Mouse (Mus musculus): ENCODE results near the gene Stom. TPM values are rescaled to one million over a fixed set of nuclear protein-coding genes. Genes with fewer than 3 reads are reported as not detected.

The Stom gene
- total and polyA plus RNA-seq, 2 experiments from 2014 or later = 48.4 to 79.0 TPM

DNA sequence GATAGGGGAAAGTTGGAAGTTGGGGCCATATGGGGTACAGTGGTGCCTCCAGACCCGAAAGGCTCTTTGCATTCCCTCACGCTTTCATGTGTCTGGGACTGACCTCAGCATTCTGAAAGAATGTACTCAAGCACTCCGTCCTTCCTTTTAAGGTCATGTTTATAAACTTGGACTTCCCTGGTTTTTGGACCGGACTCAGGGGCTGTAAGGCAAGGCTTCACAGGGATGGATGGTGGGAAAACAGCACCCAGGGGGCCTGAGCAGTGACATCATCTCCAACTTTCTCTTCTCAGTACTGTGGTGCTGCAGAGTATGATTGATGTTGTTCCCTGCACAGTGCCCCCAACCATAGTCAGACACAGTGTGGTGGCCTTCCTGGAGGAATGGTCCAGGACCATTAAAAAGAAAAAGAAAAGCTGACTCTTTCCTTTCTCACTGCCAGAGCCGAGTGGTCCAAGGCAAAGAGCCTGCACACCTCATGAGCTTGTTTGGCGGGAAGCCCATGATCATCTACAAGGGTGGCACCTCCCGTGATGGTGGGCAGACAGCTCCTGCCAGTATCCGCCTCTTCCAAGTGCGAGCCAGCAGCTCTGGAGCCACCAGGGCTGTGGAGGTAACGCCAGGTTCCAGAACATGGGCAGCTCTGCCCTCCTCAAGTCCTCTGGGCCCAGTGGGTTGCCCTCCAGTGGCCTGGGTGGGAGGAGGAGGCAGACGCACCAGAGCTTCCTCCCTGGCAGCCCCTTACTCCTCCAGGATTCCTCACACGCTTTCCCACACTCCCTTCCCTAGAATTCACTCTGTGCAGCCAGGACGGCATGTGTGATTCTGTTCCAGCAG, 34.5 kb downstream of the Stom start:
- TF ChIP-seq EP300 (IDR thresholded peaks at IDR 0.05; ENCODE audit: low read depth) (no peak), CTCF (IDR thresholded peaks at IDR 0.05; ENCODE audit: low read depth) (no peak)
- H3K4me3 ChIP-seq (ENCODE audit: low read depth, low read length) = no peak overlapping the region
- H3K9ac ChIP-seq (replicated peaks; ENCODE audit: low read depth, low read length) = no peak overlapping the region
- ATAC-seq (ENCODE audit: insufficient read depth, low read depth) (peak; percentile 40), DNase-seq (ENCODE audit: low spot score) (no peak)
- H3K27me3 ChIP-seq (ENCODE audit: control insufficient read depth, insufficient read depth, low read length) = no peaks in the 10 kb centered on the region
- WGBS = 69% methylated on average over 13 of the region's 13 CpGs
- H3K9me3 ChIP-seq (replicated peaks; ENCODE audit: control insufficient read depth, low read length) = no peaks in the 10 kb centered on the region
- H3K4me2 ChIP-seq (ENCODE audit: low read depth, low read length) = no peak overlapping the region
- peaks cover 80% of the 10 kb centered on the region for H3K36me3 ChIP-seq (replicated peaks; ENCODE audit: control insufficient read depth, insufficient read depth, low read length)
- H3K4me1 ChIP-seq (ENCODE audit: control insufficient read depth, insufficient read depth) = no peaks in the 10 kb centered on the region
- H3K27ac ChIP-seq (ENCODE audit: low read depth) = peak overlapping the region; percentile 44; the same call in 1 of the 2 replicates

DNA sequence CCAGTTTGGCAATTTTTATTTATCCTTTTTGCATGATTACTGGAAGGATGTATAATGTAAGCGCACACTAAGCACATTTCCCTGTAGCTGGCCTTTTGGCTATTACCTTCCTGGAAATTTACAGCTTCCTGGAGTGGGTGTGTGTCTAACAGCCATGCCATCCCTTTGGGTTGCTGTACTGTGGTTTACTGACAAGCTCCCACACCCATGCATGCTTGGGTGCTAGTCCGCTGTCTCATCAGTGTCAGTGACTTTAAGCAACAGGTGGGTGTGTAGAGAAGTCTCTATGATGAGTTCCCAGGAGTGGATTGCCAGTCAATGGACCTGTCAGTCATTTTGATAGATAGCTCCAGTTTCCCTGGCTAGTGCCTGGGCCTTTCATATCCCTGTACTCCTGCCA, 37.3 kb downstream of the Stom start:
- TF ChIP-seq CTCF (IDR thresholded peaks at IDR 0.05; ENCODE audit: low read depth) (no peak), EP300 (IDR thresholded peaks at IDR 0.05; ENCODE audit: low read depth) (no peak)
- Histone ChIP-seq H3K27ac (ENCODE audit: low read depth) (no peak overlapping the region), H3K4me1 (ENCODE audit: control insufficient read depth, insufficient read depth) (no peaks in the 10 kb centered on the region), H3K36me3 (replicated peaks; ENCODE audit: control insufficient read depth, insufficient read depth, low read length) (peaks cover 77% of the 10 kb centered on the region), H3K9ac (replicated peaks; ENCODE audit: low read depth, low read length) (no peak overlapping the region), H3K9me3 (replicated peaks; ENCODE audit: control insufficient read depth, low read length) (no peaks in the 10 kb centered on the region), H3K4me2 (ENCODE audit: low read depth, low read length) (no peak overlapping the region), H3K27me3 (ENCODE audit: control insufficient read depth, insufficient read depth, low read length) (no peaks in the 10 kb centered on the region), H3K4me3 (ENCODE audit: low read depth, low read length) (no peak overlapping the region)
- ATAC-seq (ENCODE audit: insufficient read depth, low read depth) (no peak), DNase-seq (ENCODE audit: low spot score) (no peak)
- 88% methylated on average over 2 of the region's 2 CpGs for WGBS

DNA sequence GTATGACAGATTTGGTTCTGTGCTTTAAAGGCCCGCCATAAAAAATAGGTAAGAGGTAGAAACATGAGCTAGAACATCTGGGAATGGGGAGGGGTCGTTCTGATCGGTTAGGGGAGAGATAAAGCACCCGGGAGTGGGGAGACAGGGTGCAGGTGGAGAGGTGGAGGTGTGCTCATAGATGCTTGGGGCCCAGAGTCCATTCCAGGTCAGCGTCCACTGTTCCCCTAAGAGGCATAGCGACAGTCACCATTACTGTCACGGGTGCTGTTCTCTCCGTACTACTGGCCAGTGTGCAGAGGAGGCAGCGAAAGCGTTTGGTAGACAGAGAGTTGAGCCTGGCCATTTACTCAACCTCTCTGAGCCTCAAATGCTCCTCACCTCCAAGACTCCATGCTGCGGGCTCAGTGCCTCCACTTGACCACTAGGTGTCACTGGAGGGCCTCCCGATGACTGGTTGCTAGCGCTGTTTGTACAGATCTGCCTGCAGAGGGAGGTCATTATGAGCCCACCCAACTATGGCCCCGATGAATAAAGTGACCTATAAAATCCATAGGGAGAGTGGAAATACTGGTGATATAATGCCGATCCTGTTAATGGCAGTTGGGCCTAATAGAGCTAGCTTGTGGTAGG, 39.0 kb downstream of the Stom start:
- 22% methylated on average over 15 of the region's 15 CpGs for WGBS
- ATAC-seq (ENCODE audit: insufficient read depth, low read depth) (peak; percentile 60), DNase-seq (ENCODE audit: low spot score) (peak; percentile 84)
- Histone ChIP-seq H3K9ac (replicated peaks; ENCODE audit: low read depth, low read length) (no peak overlapping the region), H3K4me2 (ENCODE audit: low read depth, low read length) (no peak overlapping the region), H3K9me3 (replicated peaks; ENCODE audit: control insufficient read depth, low read length) (no peaks in the 10 kb centered on the region), H3K4me3 (ENCODE audit: low read depth, low read length) (no peak overlapping the region), H3K27ac (ENCODE audit: low read depth) (no peak overlapping the region), H3K4me1 (ENCODE audit: control insufficient read depth, insufficient read depth) (0 out of 2 replicates have a peak, but pooled peaks cover 5% of the 10 kb centered on the region), H3K27me3 (ENCODE audit: control insufficient read depth, insufficient read depth, low read length) (no peaks in the 10 kb centered on the region), H3K36me3 (replicated peaks; ENCODE audit: control insufficient read depth, insufficient read depth, low read length) (peaks cover 63% of the 10 kb centered on the region)
- TF ChIP-seq EP300 (IDR thresholded peaks at IDR 0.05; ENCODE audit: low read depth) (no peak), CTCF (IDR thresholded peaks at IDR 0.05; ENCODE audit: low read depth) (peak; percentile 100)

DNA sequence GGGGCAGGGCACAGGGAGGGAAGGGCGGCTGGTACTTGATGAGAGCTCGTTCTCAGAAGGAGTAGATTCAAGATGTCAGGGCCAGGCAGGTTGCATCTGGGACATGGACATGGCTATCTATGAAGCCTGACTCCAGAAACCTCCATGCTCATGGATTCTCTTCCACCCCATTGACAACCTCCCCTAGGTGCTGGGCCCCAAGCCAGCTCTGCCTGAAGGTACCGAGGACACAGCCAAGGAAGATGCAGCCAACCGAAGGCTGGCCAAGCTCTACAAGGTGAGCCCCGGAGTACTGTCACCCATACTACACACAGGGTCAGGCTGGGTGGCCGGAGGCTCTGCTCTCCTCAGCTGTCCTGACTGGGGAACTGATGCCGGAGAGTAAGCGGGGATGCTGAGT, 43.5 kb downstream of the Stom start:
- H3K9me3 ChIP-seq (replicated peaks; ENCODE audit: control insufficient read depth, low read length) = no peaks in the 10 kb centered on the region
- H3K4me1 ChIP-seq (ENCODE audit: control insufficient read depth, insufficient read depth) = peaks cover 13% of the 10 kb centered on the region
- no peak overlapping the region for H3K4me3 ChIP-seq (ENCODE audit: low read depth, low read length)
- H3K4me2 ChIP-seq (ENCODE audit: low read depth, low read length) = no peak overlapping the region
- H3K36me3 ChIP-seq (replicated peaks; ENCODE audit: control insufficient read depth, insufficient read depth, low read length) = peaks cover 53% of the 10 kb centered on the region
- no peak for TF ChIP-seq CTCF (IDR thresholded peaks at IDR 0.05; ENCODE audit: low read depth)
- TF ChIP-seq EP300 (IDR thresholded peaks at IDR 0.05; ENCODE audit: low read depth) = no peak
- no peak for DNase-seq (ENCODE audit: low spot score)
- no peaks in the 10 kb centered on the region for H3K27me3 ChIP-seq (ENCODE audit: control insufficient read depth, insufficient read depth, low read length)
- 79% methylated on average over 8 of the region's 8 CpGs for WGBS
- no peak overlapping the region for H3K27ac ChIP-seq (ENCODE audit: low read depth)
- no peak overlapping the region for H3K9ac ChIP-seq (replicated peaks; ENCODE audit: low read depth, low read length)
- no peak for ATAC-seq (ENCODE audit: insufficient read depth, low read depth)

DNA sequence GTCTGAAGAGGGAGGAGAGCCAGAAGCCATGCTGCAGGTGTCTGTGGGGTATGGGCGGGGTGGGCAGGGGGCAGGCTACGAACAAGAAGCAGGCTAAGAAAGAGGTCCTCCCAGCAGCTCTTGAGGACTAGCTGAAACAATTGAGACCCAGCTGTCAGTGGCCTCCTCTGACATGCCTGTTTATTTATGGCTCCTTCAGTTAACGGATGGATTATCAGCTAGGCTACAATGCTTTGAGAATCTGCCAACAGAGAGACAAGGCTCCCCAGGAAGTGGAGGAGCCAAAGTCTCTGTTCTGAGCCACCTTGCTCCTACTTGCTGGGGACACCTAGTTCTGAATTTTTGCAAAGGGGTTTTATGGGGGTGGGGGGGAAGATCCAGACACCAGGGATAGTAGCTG, 44.1 kb downstream of the Stom start:
- H3K27ac ChIP-seq (ENCODE audit: low read depth) = peak overlapping the region; percentile 62
- 0 out of 2 replicates have a peak overlapping the region, but pooled peaks have one; percentile 17 for H3K9ac ChIP-seq (replicated peaks; ENCODE audit: low read depth, low read length)
- no peaks in the 10 kb centered on the region for H3K9me3 ChIP-seq (replicated peaks; ENCODE audit: control insufficient read depth, low read length)
- peaks cover 13% of the 10 kb centered on the region for H3K4me1 ChIP-seq (ENCODE audit: control insufficient read depth, insufficient read depth)
- ATAC-seq (ENCODE audit: insufficient read depth, low read depth) (no peak), DNase-seq (ENCODE audit: low spot score) (no peak)
- H3K36me3 ChIP-seq (replicated peaks; ENCODE audit: control insufficient read depth, insufficient read depth, low read length) = peaks cover 53% of the 10 kb centered on the region
- H3K27me3 ChIP-seq (ENCODE audit: control insufficient read depth, insufficient read depth, low read length) = no peaks in the 10 kb centered on the region
- TF ChIP-seq CTCF (IDR thresholded peaks at IDR 0.05; ENCODE audit: low read depth) (no peak), EP300 (IDR thresholded peaks at IDR 0.05; ENCODE audit: low read depth) (no peak)
- no peak overlapping the region for H3K4me3 ChIP-seq (ENCODE audit: low read depth, low read length)
- H3K4me2 ChIP-seq (ENCODE audit: low read depth, low read length) = no peak overlapping the region
- 50% methylated on average over 3 of the region's 3 CpGs for WGBS

Data from heart, postnatal 0 days (tissue).